Mouse (Mus musculus) heart, adult 18-20 months (tissue): Measurements from ENCODE around the gene Tgfbr2. TPM values are rescaled to one million over a fixed set of nuclear protein-coding genes. Genes with fewer than 3 reads are reported as not detected.

Experiments used
- DNase-seq, 2 experiments: peaks; one replicate each; pipeline ENCODE4 v3.0.0; 2021 to 2022; ENCODE audit warnings: mixed read lengths in 1 of 2
- long read RNA-seq, 2 experiments: library from polyadenylated mRNA; stranded (forward); transcript quantifications; one replicate each; pipeline ENCODE4 v2.0.0; 2021
- total RNA-seq, 2 experiments: library from RNA; stranded (reverse); gene quantifications; 2 replicates each; pipeline ENCODE4 v1.2.3; 2021

The Tgfbr2 gene
- 10 to 100 TPM; 28.7 to 33.6 TPM for total RNA-seq
- long read RNA-seq, experiment 1, full-length matches to known transcripts: 9 of 11 reads
- long read RNA-seq, experiment 1, partial matches to known transcripts: 2 of 11 reads
- long read RNA-seq, experiment 1, other reads (novel, unspliced or antisense): 0 of 11 reads
- long read RNA-seq, experiment 2, full-length matches to known transcripts: 1 of 2 reads
- long read RNA-seq, experiment 2, partial matches to known transcripts: 1 of 2 reads
- long read RNA-seq, experiment 2, other reads (novel, unspliced or antisense): 0 of 2 reads

GRCm38 (mm10) chr9:116174481-116175461, at the start of gene Tgfbr2:
TSS of gene Tgfbr2 (minus strand) at chr9:116175360.
- peak; percentile 90 to 96 for DNase-seq

- DNase-seq: peak in 1 of 2 experiments; percentile 27
These were observed 48.2 kb upstream of the Tgfbr2 start for GRCm38 (mm10) chr9:116223368-116223767.

- DNase-seq: no peak
These were observed 47.5 kb upstream of the Tgfbr2 start for GRCm38 (mm10) chr9:116222643-116223042.

GRCm38 (mm10) chr9:116222000-116222399, 46.8 kb upstream of the Tgfbr2 start:
- DNase-seq: no peak

- DNase-seq: no peak
These were observed 46.4 kb upstream of the Tgfbr2 start for GRCm38 (mm10) chr9:116221565-116221964.

- no peak for DNase-seq
These were observed 45.5 kb upstream of the Tgfbr2 start for GRCm38 (mm10) chr9:116220616-116221015.

GRCm38 (mm10) chr9:116220159-116220515, 45.0 kb upstream of the Tgfbr2 start:
- DNase-seq: no peak

- DNase-seq: no peak
These were observed 44.3 kb upstream of the Tgfbr2 start for GRCm38 (mm10) chr9:116219234-116220158.

GRCm38 (mm10) chr9:116218780-116219179, 43.6 kb upstream of the Tgfbr2 start:
- peak; percentile 55 to 82 for DNase-seq

GRCm38 (mm10) chr9:116217099-116217498, 41.9 kb upstream of the Tgfbr2 start:
- DNase-seq: no peak

- DNase-seq: peak in 1 of 2 experiments; percentile 15
These were observed 41.5 kb upstream of the Tgfbr2 start for GRCm38 (mm10) chr9:116216677-116217076.

- DNase-seq: no peak
These were observed 39.1 kb upstream of the Tgfbr2 start for GRCm38 (mm10) chr9:116214296-116214695.

GRCm38 (mm10) chr9:116212915-116213619, 37.9 kb upstream of the Tgfbr2 start:
- DNase-seq: peak; percentile 20 to 54

- no peak for DNase-seq
These were observed 36.9 kb upstream of the Tgfbr2 start for GRCm38 (mm10) chr9:116212069-116212468.

- no peak for DNase-seq
These were observed 33.2 kb upstream of the Tgfbr2 start for GRCm38 (mm10) chr9:116208169-116208904.

GRCm38 (mm10) chr9:116206901-116207300, 31.7 kb upstream of the Tgfbr2 start:
- no peak for DNase-seq

- DNase-seq: no peak
These were observed 28.5 kb upstream of the Tgfbr2 start for GRCm38 (mm10) chr9:116203675-116204074.

GRCm38 (mm10) chr9:116199127-116199526, 24.0 kb upstream of the Tgfbr2 start:
- peak in 1 of 2 experiments; percentile 24 for DNase-seq

- DNase-seq: no peak
These were observed 23.3 kb upstream of the Tgfbr2 start for GRCm38 (mm10) chr9:116198488-116198887.

- DNase-seq: no peak
These were observed 22.5 kb upstream of the Tgfbr2 start for GRCm38 (mm10) chr9:116197491-116198170.
